Mouse (Mus musculus) megakaryocyte progenitor cell, adult 5-6 weeks (primary cell): ENCODE measurements at regions not wholly inside any gene's neighbourhood (a gene's known extent, or its start where the extent isn't known, plus 50 kb on each side); places are given as distances from the start of the nearest gene placed in this dataset.

Experiments used
- ATAC-seq: replicated peaks from 2 replicates; pipeline ENCODE4 v1.8.0; 2016; ENCODE audit warnings: mild to moderate bottlenecking, moderate TSS enrichment, inconsistent platforms; ENCODE audit not compliant: poor library complexity

DNA sequence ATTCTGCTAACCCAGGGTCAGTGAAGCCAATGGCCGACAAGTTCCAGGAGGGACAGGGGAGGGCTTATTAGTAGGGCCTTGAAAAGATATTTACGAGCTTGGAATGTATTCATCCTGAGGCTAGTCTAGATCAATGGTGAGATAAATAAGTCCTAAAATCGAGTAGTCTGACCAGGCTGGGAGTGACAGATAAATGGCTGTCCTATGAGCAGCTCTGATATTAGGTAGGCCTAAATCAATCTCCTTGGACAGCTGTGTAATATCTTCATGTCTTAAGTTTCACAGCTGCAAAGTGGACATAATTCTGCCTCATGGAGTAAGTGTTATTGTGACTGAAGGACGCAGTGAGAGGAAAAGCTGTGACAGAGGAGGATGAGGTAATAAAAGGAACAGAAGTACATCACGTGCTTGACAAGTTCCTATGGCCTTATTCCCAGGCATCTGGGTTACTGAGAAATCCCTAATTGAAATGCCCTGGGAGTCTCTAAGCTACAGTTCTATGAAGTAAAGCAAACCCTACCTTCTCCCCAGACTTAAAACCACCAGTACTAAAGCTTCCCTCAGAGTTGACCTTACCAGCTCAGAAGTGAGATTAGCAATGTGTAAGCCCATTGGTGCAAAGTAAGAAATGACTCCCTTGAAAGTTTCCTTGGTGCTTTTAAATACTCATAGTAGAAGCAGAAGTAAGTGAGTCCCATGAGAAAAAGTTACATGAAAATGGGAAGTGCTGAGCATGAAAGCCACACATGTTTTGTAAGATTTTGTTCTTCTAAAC, 123.3 kb upstream of the Itga4 start:
- peak; percentile 78 for ATAC-seq

DNA sequence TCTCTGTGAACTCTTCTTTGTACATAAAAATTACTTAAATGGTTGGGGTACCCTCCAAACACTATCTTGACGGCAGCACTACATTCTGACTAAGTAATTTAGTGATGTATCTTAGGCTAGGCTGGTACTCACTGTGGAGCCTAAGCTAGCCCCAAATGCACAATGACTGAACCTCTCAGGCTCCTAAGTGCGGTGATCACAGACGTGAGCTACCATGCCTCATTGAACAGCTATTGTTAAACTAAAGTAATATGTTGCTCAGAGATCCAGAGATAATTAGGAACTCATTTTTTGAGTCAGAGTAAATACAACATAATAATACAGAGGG, 122.7 kb upstream of the Itga4 start:
- no peak for ATAC-seq

DNA sequence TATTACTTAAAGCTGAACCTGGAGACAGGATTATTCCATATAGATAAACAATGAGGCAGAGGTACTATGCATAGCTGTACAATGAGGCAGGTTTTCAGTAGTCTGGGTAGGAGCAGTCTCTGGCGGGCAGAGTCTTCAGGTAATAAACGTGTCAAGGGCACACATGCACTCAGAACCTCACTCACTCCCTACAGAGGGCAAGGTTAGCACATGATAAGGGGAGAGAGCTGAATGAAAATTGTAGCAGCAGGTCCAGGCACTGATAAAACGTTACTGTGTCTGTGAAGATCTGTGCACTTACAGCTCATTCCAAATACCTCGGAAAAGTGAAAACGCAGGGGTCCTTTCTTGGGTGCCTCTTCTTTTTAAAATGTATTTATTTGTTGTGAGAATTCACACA, 120.9 kb upstream of the Itga4 start:
- ATAC-seq: peak; percentile 48

DNA sequence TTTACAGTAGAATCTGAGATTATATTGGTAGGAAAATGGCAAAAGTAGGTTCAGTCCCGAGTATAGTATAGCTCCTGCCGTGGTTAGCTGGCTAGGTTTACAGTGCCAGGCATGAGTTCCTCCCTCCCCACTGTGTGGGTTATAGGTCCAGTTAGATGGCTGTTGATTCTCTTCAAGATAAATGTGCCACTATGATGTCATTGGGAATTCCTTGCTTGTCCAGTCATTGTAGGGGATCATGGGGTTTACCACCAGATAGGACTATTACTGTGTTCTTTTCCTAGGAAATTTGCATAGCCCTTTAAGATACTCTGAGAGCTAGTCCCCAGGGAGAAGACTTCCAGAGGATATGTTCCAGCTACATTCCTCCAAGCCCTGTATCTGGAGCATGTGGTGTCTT, 119.2 kb upstream of the Itga4 start:
- ATAC-seq: no peak

DNA sequence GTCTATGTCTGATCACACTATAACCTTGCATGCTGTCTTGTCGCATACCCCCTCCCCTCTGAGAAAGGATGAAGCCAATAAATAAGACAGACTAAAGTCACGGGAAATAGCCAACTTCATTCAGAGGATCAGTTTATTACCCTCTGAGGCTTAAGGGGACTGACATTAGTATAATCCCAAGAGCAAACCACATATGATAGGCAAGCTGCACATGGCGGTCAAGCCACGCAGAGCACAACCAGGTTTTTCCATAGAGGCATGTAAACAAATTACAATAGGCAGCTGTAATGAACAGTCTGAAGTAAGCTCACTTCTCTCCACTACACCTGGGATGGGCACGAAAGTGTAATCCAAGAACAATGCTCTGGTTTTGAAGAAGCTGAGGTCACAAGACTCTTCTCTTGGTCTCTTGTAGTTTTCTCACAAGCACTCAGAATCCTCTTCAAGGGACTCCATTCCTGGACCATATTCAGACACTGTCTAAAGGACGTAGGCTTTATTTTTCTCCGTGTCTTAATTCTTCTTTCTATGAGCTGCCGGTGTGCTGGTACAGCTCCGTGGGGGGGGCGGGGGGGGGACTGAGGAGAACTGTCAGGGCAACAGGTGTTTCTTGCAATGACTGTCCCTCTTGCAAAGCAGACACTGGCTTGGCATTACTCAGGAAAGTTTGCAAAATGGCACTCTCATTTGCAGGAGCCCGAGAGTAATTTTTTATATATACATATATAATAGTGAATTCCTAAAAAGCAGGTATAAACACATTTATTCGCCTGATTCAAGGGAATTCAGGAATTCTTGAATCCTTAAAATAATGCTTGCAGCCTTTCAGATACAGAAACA, 118.4 kb upstream of the Itga4 start:
- ATAC-seq: no peak

DNA sequence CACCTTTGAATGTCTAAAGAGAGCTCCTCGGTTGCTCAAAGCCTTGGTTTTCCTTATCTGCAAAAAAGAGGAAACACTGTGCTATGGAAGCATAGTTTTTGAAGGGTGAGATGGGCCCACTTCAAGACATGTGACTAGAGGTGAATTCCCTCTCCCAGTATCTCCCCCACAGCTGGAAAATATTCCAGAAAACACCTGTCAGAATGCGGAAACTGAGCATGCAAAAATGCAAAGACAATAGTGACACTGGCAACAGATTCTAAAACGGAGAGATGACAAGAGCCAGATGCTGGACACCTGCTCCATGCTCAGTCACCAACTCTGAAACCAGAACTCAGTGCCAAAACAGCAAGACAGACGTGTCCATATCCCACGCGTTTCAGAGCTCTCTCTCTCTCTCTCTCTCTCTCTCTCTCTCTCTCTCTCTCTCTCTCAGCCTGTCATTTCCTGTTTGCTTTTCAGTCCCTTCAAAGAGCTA, 117.5 kb upstream of the Itga4 start:
- ATAC-seq: peak; percentile 53; the same call in 1 of the 2 replicates

DNA sequence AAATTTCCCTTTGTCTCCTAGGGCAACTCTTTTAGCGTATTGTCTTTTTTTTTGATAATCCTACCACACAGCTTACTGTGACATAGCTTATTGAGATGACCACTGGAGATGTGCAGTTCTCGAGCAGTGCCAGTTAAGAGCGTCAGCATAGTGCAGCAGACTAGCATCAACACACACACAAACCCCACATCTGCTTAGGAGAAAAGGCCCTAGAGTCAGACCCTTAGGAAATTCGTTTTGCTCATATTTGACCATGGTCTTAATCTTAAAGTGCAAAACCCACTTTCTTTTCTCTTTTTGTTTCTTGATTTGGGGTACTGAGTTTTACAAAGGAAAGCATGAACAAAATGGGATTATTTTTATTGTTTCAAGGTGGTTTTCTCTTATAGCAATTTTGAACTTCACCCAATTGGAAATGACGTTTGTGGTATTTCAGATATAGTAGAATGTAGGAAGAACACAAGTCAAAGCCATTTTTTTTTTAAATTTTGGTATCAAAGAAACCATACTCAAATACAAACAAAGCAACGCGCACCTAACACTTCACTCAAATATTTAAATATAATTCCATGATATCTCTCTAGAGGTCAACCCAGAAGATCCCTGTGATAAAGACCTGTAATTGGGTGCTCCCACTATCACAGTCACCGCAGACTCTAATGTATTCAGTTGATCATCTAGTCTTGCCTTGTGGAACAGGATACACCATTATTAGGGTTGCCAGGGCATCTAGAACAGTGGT, 116.7 kb upstream of the Itga4 start:
- no peak for ATAC-seq

DNA sequence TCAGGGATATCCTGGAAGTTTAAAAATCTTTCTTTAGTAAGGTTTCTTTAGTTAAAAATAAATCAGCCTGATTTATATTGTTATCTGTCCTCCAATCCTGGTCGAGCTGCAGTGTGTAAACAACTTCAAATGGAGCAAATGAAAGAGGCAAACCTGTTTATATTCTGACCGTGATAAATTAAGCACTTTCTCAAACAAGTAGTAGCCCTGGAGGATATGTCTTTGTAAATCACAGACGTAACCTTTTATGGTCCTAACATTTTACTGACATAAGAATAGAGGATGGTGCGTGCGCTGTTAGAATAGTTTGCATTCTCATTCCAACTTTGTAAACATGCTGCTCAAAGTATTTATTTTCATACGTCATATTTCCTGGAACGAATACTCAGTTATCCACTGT, 113.3 kb upstream of the Itga4 start:
- ATAC-seq: no peak

DNA sequence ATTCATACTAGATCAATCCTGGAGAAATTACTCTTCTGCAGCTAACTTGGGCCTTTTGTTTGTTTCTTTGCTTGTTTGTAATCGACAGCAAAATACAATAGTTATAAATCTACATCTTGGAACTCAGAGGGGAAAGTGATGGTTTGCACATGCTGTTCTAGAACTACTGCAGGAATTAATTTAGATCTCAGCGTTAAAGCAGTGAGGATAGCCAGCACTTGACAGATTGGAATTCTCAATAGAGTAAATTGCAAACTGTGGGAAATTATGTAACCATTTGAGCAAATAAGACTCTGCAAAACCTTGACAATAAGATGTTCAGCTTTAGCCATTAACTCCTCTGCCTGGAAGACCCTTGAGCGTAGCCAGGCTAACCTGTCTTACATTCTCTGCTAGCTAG, 112.0 kb upstream of the Itga4 start:
- ATAC-seq: no peak

DNA sequence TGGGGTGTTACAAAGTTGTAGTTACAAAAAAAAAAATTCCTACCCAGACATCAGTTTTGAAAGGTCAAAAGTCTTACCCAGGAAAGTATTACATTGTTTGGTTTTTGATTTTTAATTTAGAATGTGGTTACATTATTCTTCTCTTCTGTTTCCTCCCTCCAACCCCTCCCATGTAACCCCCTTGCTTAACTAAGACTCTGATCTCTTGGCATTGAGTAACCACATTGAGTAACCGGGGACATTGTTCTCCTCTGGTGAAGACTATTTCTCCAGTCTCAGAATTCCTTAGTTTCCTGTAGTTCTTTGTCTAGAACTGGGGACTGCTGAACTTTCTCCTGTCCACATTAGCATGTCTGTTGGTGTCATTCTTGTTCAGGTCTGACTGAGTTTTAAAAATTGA, 109.3 kb upstream of the Itga4 start:
- ATAC-seq: peak; percentile 93

DNA sequence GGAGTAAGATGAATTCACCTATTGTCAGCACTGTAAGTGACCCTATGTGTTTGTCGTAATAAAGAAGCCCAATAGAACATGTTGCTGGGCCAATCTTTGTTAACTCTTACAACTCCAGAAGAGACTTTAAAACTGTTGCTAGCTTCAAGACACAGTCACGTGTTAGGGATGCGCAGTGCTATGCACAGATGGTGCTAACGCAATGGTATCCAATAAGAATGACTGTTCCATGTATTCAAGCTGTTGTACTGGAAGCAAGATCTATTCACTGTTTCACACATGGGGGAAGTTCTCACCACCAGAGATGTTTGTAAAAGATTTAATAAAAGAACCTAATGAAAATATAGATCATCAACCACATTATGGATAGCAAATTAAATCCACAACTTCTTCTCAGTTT, 108.7 kb upstream of the Itga4 start:
- ATAC-seq: no peak

DNA sequence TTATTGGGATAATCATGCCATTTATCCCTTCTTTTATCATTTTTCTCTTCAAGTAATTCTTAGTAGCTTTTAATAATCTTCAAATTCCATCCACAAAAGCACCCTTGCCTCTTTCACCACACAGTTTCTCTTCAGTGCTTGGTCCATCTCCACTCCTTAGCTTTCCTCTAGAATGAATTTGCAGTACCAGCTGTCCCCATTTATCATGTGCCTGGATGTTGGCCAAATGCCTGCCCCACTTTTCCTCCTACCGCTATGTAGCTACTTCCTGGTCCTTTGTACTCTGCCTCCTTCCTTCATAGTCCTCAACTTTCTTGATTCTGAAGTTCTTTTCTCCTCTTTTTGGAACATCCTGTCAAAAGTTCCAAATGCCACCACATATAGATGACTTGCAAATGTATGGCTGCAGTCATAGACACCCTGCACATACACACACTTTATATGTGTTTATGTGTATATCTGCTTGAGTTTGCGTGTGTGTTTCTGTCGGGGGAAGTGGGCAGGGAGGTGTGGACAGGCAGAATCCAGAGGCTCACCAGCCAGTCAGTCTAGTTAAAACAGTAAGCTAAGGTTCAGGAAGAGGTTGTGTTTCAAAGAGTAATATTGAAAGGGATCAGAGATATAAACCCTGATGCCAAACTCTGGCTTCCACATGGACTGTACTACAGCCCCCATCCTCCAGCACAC, 106.1 kb upstream of the Itga4 start:
- ATAC-seq: peak; percentile 58

DNA sequence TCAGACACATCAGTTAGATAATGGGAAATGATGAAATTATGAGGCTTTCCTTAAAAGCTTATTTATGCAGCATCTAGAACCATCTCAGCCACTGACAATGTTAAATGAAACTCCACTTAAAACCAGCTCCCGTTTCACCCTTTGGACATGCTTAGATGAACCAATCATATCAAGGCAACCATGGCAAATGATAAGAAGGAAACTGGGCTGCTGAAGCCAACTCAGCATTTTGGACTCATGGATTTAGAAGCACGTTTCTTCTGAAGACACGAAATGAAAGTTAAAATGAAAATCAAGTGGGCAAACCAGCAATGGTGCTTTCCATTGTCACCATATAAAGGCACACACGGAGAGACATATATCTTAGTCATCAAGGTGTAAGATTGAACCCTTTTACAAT, 103.6 kb upstream of the Itga4 start:
- ATAC-seq: 0 out of 2 replicates have a peak, but pooled peaks have one; percentile 21

DNA sequence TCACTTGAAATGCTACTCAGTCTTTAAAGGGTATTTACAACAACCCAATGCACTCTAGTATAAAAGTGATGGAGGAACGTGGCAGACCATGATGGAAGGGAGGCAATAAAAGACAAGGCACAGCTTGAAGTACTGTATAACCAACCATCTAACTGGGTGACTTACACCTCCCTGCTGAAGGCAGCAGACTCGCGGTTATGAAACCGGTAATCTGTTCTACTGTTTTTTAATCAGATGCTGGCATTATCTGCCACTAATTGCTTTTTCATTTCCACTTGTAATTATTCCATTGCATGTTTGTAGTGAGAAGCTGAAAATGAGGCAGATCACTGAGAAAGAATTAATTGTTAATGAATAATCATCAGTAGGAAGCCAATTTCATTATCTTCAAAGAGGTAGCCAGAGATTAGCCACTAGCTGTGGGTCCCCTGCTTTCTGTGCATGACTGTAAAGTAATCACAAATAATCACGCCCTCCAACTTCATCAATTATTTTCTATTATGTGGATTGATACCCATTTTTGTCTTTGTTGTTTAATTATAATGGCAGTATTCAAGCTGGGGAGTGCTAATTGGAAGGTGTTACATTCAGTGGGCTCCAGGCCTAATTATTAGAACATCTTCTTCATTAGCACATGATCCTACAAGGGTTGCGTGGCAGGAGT, 103.1 kb upstream of the Itga4 start:
- no peak for ATAC-seq

DNA sequence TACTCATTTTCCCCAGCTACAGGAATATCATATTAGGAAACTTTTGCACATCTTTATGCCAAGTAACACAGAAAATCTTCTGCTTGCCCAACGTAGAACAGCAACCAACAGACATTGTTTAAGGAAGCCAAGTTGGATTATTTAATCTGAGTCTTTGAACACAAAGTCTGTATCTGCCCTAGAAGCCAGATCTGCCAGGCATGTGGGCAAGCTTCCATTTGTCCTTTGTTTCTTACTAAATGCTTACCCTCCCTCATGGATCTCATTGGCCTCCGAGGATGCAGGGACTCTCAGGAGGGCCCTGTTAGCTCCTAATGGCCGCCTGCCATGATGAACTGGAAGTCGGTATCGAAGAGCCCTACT, 102.5 kb upstream of the Itga4 start:
- ATAC-seq: no peak

DNA sequence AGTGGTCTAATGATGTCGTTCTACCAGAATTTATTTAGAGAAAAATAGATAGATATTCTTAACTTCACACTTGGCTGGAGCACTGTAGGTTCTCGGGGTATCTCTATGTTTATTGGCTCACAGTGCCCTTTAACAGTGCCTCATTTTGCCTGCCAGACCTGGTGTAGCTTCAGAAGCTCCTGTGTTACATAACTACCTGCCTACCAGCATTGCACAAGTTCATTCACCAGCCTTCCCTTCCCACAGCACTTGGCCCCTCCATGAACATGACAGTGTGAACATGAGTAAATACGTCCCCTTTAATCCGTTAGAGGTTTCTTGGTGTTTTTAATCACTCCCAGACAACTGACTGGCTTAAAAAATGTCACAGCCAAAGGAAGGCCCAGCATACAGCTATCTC, 102.2 kb upstream of the Itga4 start:
- peak; percentile 72 for ATAC-seq

DNA sequence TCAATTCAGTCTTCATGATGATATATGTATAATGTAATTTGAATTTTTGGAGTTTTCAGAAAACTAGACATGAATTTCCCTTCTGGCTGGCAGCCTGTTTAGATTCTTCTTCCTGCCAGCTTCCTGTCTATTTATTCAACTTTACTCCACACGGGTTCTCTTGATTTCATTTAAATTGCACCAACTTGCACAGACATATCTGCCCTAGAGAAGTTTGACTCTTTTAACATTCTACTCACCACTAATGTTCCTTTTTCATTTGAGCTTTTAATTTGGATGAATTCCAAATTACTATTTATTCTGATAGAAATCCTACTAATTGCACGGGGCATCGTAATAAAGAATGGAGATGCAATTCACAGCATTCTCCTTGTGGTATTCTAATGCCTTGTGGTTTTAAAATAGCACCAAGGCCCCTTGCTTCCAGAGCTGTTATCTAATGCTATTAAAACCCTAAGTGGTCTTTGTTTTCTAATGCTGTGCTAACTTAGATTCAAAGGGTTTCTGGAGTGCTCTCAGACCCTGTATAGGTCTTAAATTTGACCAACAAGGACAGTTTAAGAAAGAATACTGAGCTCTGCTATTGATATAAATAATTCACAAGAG, 96.7 kb upstream of the Itga4 start:
- no peak for ATAC-seq

DNA sequence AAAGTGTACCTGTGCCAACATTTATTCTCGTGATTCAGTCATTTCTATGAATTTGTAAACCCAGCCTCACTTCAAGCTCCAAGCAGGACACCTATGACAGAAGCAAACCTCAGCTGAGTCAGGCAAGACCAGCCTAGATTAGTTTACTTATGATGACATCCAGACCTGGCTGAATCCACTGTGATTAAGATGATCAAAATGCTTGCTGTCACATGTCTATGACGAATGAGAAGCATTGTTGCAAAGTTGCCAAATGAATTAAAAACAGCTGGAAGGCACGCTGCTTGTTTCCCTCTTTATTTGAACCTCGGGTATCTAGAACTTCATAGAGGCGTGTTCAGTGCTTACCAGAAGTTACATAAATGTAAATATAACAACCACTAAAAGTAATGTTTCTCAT, 95.9 kb upstream of the Itga4 start:
- no peak for ATAC-seq

DNA sequence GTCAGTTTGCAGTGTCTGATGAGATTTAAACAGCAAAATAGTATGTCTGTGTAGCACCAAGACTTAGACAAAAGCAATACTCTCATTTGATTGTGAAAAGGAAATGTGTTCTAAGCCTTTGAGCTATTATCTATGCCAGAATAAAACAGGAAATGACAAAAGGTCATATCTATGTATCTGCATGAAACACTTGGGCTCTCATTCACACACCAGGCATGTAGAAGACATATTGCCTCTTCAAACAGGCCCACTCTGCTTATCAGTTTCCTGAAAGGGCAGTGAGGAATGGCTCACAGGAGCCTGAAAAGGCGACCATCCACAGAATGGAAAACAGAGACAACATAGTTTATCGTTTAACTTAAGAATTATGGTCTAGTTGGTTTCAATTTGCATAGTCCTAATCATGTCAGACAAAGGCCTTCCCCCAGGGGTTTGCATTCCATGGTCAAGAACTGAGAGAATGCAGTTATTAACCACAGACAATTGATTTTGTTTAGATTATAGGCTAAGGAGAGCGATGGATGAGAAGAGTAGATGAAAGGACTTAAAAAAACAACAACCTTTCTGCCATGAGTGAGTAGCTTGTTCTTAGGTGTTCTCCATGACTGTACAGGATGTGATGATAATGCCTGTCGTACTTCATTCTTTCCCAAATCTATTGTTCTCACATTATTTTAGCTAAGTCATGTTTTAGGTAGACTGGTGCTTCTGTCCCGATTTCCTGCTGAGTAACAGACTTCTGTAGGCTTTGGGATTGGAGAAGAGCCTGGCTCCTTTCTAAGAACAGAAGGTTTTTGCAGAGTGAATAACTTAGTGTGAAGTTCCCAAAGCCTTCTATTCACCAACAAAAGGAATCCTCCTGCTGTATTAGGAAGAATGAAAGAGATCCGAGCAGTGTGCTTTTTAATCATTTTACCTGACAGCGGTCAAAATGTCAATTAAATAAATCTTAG, 82.0 kb upstream of the Itga4 start:
- peak; percentile 94 for ATAC-seq
